Mouse (Mus musculus) heart, adult 2 months (tissue): ENCODE results near the gene Kremen1.

ENCODE experiments used
- CTCF ChIP-seq: fragments of 200-600 bp; IDR thresholded peaks from 2 replicates; pipeline ENCODE4 v1.8.1; 2022; ENCODE audit warnings: antibody characterized with exemption, mild to moderate bottlenecking, moderate library complexity
- EP300 ChIP-seq: fragments of 200-500 bp; IDR thresholded peaks from 2 replicates; pipeline ENCODE4 v1.6.1; 2011; ENCODE audit warnings: low read depth, low read length, control low read depth; ENCODE audit not compliant: insufficient read depth
- POLR2A ChIP-seq: fragments of 200-500 bp; IDR thresholded peaks from 2 replicates; pipeline ENCODE4 v1.6.1; 2011; ENCODE audit warnings: mild to moderate bottlenecking, low read depth, low read length, control low read depth; ENCODE audit not compliant: insufficient read depth

DNA sequence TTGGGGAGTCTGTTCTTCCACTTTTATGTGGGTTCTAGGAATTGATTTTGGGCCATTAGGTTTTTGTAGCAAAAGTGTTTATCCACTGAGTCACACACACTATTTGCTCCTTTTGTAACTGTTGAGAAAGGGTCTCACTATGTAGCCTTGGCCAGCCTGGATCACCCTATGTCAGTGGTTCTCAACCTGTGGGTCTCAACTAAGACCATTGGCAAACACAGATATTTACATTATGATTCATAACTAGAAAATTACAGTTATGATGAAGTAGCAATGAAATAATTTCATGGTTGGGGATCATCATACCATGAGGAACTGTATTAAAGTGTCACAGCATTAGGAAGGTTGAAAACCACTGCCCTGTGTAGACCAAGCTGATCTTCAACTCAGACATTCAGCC is 43.2 kb upstream of the Kremen1 start:
- no peak for TF ChIP-seq POLR2A
- no peak for TF ChIP-seq EP300
- no peak for TF ChIP-seq CTCF
